Mouse (Mus musculus) limb, embryonic 14.5 days (tissue): Measurements from ENCODE around the gene Shmt2. TPM values are rescaled to one million over a fixed set of nuclear protein-coding genes. Genes with fewer than 3 reads are reported as not detected.

Source experiments
- ATAC-seq: fragments of 200-750 bp; cut with Nextera tagmentation; 2 replicates; pipeline ENCODE4 v1.8.0; 2017; ENCODE audit warnings: low read depth, moderate number of reproducible peaks, moderate TSS enrichment; ENCODE audit not compliant: low FRiP score
- DNase-seq: peaks from one replicate; pipeline ENCODE4 v3.0.0-alpha.2; 2015; ENCODE audit warnings: low spot score
- H3K27ac ChIP-seq: fragments of 300-500 bp; sonication (generic); replicated peaks from 2 replicates; pipeline ENCODE4 v1.5.1; 2014; ENCODE audit warnings: low read depth, mild to moderate bottlenecking, low read length, moderate library complexity, mixed read lengths
- H3K27me3 ChIP-seq: fragments of 300-500 bp; sonication (generic); 2 replicates; pipeline ENCODE4 v1.6.1; 2014; ENCODE audit warnings: low read length, mixed read lengths; ENCODE audit not compliant: control insufficient read depth, insufficient read depth
- H3K36me3 ChIP-seq: fragments of 300-500 bp; sonication (generic); 2 replicates; pipeline ENCODE4 v1.6.1; 2014; ENCODE audit warnings: mild to moderate bottlenecking, low read length, moderate library complexity, mixed read lengths; ENCODE audit not compliant: control insufficient read depth, insufficient read depth
- H3K4me1 ChIP-seq: fragments of 300-500 bp; sonication (generic); 2 replicates; pipeline ENCODE4 v1.6.1; 2014; ENCODE audit warnings: antibody characterized with exemption, low read length, mixed read lengths; ENCODE audit not compliant: control insufficient read depth, insufficient read depth
- H3K4me2 ChIP-seq: fragments of 300-500 bp; sonication (generic); replicated peaks from 2 replicates; pipeline ENCODE4 v1.6.1; 2014; ENCODE audit warnings: low read depth, mild to moderate bottlenecking, low read length, moderate library complexity; ENCODE audit not compliant: severe bottlenecking
- H3K4me3 ChIP-seq: fragments of 300-500 bp; sonication (generic); replicated peaks from 2 replicates; pipeline ENCODE4 v1.5.1; 2014; ENCODE audit warnings: low read length
- H3K9ac ChIP-seq: fragments of 300-500 bp; sonication (generic); 2 replicates; pipeline ENCODE4 v1.6.1; 2014; ENCODE audit warnings: mild to moderate bottlenecking, low read depth, low read length, moderate library complexity; ENCODE audit not compliant: severe bottlenecking
- H3K9me3 ChIP-seq: fragments of 300-500 bp; sonication (generic); 2 replicates; pipeline ENCODE4 v1.6.1; 2016; ENCODE audit warnings: low read length; ENCODE audit not compliant: control insufficient read depth
- POLR2A ChIP-seq: fragments of 200-500 bp; IDR thresholded peaks from 2 replicates; pipeline ENCODE4 v1.8.0; 2012; ENCODE audit warnings: inconsistent platforms, mild to moderate bottlenecking, moderate library complexity, borderline replicate concordance; ENCODE audit not compliant: insufficient read depth, insufficient read length; ENCODE audit errors: extremely low read depth
- WGBS: fragments of 180-500 bp; shearing (Covaris S2); extraction: QIAGEN DNeasy Blood & Tissue Kit; methylation state at CpG from one replicate; pipeline ENCODE4 v1.1.7; 2014; 5-methylcytosine and 5-hydroxymethylcytosine counted together
- polyA plus RNA-seq, 2 experiments: library from polyadenylated mRNA; depleted of rRNA in 1 of 2; stranded (reverse) in 1 of 2; unstranded in 1 of 2; fragments of >200 nt; fragmentation: Nextera tagmentation in 1 of 2; extraction: Ambion mirVana in 1 of 2; gene quantifications; 2 replicates each; pipeline versions ENCODE4 v1.2.1 to v1.2.3; 2012 to 2014

Shmt2 gene
- polyA plus RNA-seq, 2 experiments: 89.4 to 146 TPM

DNA sequence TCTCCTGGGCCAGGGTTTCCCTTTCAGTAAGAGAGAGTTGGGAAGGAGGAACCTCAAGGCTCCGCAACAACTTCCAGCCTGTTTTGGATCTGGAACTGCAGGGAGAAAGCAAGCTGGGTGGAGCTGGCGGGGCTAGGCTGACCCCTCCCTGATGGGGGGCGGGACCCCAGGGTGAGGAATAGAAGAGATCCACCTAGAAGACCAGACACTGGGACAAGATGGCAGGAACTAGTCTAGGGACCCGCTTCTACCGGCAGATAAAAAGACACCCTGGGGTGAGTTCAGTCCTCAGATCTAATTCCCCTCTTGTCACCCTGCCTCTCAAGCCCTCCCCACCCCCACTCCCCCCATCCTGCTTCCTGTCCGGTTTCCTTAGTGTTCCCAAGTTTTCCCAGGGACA, 7.5 kb downstream of the Shmt2 start, which contains the start of gene Ndufa4l2:
TSS of gene Ndufa4l2 (plus strand) at position 204 of the 400 bp plus-strand sequence.
- DNase-seq (no peak), ATAC-seq (no peak)
- peaks cover 21% of the 10 kb centered on the region for H3K36me3 ChIP-seq
- no peak within 1 kb of the TSS for H3K27ac ChIP-seq
- TF ChIP-seq POLR2A: no peak
- H3K9ac ChIP-seq: peak within 1 kb of the TSS; percentile 31; the same call in 1 of the 2 replicates
- H3K4me2 ChIP-seq: peak within 1 kb of the TSS; percentile 94; the same call in 1 of the 2 replicates
- peaks cover 59% of the 10 kb centered on the region for H3K27me3 ChIP-seq
- peaks cover 41% of the 10 kb centered on the region for H3K4me1 ChIP-seq
- no peaks in the 10 kb centered on the region for H3K9me3 ChIP-seq
- peak within 1 kb of the TSS; percentile 46 for H3K4me3 ChIP-seq
- WGBS: 5% methylated on average over 6 of the region's 6 CpGs

DNA sequence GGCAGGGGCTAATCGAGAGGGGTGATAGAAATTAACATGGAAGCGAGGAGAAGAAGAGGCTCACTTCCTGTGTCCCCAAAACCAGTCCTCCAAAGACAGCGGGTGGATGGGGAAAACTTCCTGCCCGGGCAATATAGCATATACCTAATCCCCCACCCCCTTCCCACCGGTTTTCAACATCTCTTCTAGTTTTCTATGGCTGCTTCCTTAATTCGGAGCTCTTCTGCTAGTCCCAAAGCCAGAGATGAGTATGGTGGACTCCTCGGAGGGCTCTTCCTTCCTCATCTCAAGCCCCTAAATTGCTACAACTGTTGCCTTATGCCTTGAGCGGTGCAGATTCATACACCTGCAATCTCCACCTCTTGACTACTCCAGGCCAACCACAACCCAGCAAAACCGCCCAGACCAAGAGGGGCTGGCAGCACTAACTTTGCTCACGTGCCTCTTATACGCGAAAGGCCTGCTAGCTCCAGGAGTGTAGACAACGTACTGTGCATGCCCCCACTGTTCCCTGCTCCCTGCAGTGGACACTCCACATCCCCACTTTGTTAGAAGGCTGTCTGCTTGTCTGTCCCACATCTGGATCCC, 8.0 kb downstream of the Shmt2 start:
- H3K4me3 ChIP-seq: peak overlapping the region; percentile 46; the same call in 1 of the 2 replicates
- no peak overlapping the region for H3K27ac ChIP-seq
- no peak for DNase-seq
- H3K4me2 ChIP-seq: peak overlapping the region; percentile 7; the same call in 1 of the 2 replicates
- H3K9ac ChIP-seq: no peak overlapping the region
- H3K36me3 ChIP-seq: peaks cover 18% of the 10 kb centered on the region
- H3K27me3 ChIP-seq: peaks cover 65% of the 10 kb centered on the region
- TF ChIP-seq POLR2A: no peak
- H3K4me1 ChIP-seq: peaks cover 46% of the 10 kb centered on the region
- no peaks in the 10 kb centered on the region for H3K9me3 ChIP-seq
- 13% methylated on average over 13 of the region's 13 CpGs for WGBS
- ATAC-seq: no peak

DNA sequence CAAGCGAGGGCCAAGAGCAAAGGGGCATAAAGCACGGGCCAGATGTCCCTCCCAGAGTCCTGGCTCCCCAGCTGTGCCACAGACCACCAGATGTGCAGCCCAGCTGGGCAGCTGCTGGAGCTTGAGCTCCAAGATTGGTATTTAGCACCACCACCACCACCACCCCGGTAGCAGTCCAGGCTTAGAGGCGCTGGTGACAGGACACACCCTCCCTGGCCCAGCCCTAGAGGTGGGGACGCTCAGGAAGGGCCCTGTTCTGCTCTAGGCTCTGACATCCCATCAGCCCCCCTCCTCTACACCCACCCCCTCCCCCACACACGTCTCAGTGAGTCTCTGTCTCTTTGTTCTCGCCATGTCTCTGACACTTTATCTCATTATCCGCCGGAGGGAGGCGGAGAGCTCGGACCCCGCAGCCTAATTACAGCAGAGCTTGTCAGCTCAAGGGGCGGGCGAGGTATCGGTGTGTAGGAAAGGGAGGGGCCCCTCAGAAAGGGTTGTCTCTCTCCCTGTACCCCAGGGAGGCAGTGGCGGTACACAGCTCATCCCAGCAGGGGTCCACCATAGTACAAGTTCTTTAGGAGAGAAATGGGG, 8.6 kb downstream of the Shmt2 start:
- TF ChIP-seq POLR2A: no peak
- H3K27me3 ChIP-seq: peaks cover 67% of the 10 kb centered on the region
- H3K27ac ChIP-seq: no peak overlapping the region
- H3K9ac ChIP-seq: peak overlapping the region; percentile 31; the same call in 1 of the 2 replicates
- H3K4me2 ChIP-seq: peak overlapping the region; percentile 94
- no peak for DNase-seq
- peaks cover 52% of the 10 kb centered on the region for H3K4me1 ChIP-seq
- peaks cover 16% of the 10 kb centered on the region; the same call in 1 of the 2 replicates for H3K36me3 ChIP-seq
- peak overlapping the region; percentile 46 for H3K4me3 ChIP-seq
- WGBS: 1% methylated on average over 16 of the region's 16 CpGs
- H3K9me3 ChIP-seq: no peaks in the 10 kb centered on the region
- 0 out of 2 replicates have a peak, but pooled peaks have one; percentile 9 for ATAC-seq

DNA sequence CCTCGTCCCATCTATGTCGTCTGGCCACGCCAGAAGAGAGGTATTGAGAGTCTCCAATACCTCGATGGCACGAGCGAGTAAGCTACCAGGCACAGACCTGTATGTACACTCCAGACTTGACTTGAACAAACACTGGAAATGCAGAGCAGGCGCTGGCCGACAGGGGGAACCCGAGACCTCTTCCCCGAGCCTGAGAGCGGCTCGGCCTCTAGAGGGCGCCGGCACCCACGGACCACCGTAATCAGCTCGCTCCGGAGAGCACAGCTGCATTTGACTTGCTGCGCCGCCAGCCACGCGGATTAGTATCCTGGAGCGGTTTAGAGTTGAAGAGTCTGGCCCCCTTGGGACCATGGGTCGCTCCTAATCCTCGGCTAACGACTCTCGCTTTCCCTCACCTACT, 9.4 kb downstream of the Shmt2 start:
- H3K36me3 ChIP-seq: 0 out of 2 replicates have a peak, but pooled peaks cover 8% of the 10 kb centered on the region
- H3K9ac ChIP-seq: peak overlapping the region; percentile 31; the same call in 1 of the 2 replicates
- peaks cover 67% of the 10 kb centered on the region for H3K27me3 ChIP-seq
- H3K4me2 ChIP-seq: peak overlapping the region; percentile 94
- peak; percentile 57 for ATAC-seq
- WGBS: under 1% methylated on average over 27 of the region's 27 CpGs
- peaks cover 52% of the 10 kb centered on the region for H3K4me1 ChIP-seq
- peak overlapping the region; percentile 46 for H3K4me3 ChIP-seq
- no peak overlapping the region for H3K27ac ChIP-seq
- H3K9me3 ChIP-seq: no peaks in the 10 kb centered on the region
- no peak for TF ChIP-seq POLR2A
- peak; percentile 87 for DNase-seq

DNA sequence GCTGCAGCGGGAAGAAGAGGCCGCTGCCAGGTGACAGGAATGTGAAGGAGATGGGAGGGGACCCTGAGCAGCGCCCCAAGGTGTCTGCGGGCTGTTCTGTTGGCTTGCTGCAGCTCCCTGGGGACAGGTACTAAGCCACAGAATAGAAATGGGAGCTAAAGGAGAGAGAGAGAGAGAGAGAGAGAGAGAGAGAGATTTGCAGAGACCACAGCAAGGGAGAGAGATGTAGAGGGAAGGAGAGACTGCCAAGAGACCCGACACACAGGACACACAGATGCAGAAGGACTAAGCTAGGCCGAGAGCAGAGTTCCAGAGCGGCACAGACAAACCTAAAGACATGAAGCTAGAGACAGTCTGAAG, 10.0 kb downstream of the Shmt2 start:
- 0 out of 2 replicates have a peak, but pooled peaks cover 3% of the 10 kb centered on the region for H3K36me3 ChIP-seq
- H3K4me3 ChIP-seq: peak overlapping the region; percentile 46
- H3K4me1 ChIP-seq: peaks cover 52% of the 10 kb centered on the region
- no peak overlapping the region for H3K27ac ChIP-seq
- 0 out of 2 replicates have a peak overlapping the region, but pooled peaks have one; percentile 17 for H3K9ac ChIP-seq
- ATAC-seq (no peak), DNase-seq (no peak)
- TF ChIP-seq POLR2A: no peak
- WGBS: 3% methylated on average over 7 of the region's 7 CpGs
- H3K4me2 ChIP-seq: peak overlapping the region; percentile 94
- no peaks in the 10 kb centered on the region for H3K9me3 ChIP-seq
- H3K27me3 ChIP-seq: peaks cover 67% of the 10 kb centered on the region
